Mouse (Mus musculus): Measurements from ENCODE around the gene Cntnap5c. TPM values are rescaled to one million over a fixed set of nuclear protein-coding genes. Genes with fewer than 3 reads are reported as not detected.

Cntnap5c gene
- not detected in 2 replicates for polyA plus RNA-seq (2012; rRNA removed)

- Histone ChIP-seq H3K4me3 (ENCODE audit: extremely low read depth, insufficient read depth, insufficient read length) (no peak within 1 kb of the TSS), H3K27ac (ENCODE audit: insufficient read depth, low read length) (no peak within 1 kb of the TSS), H3K4me1 (ENCODE audit: control insufficient read depth, insufficient read depth, insufficient read length) (no peaks in the 10 kb centered on the region), H3K36me3 (ENCODE audit: control insufficient read depth, insufficient read depth, low read length) (no peaks in the 10 kb centered on the region), H3K27me3 (ENCODE audit: control insufficient read depth, insufficient read depth, low read length) (no peaks in the 10 kb centered on the region)
- WGBS = 24% methylated on average over 26 of the region's 26 CpGs
- TF ChIP-seq CTCF (IDR thresholded peaks at IDR 0.05; ENCODE audit: extremely low read depth, insufficient read depth, insufficient read length, insufficient replicate concordance) (no peak), POLR2A (IDR thresholded peaks at IDR 0.05; ENCODE audit: low read depth, low read length) (no peak)
- no peak for DNase-seq (ENCODE audit: low read depth in 1 of 2, low spot score in 2 of 2)
Observed at GRCm38 (mm10) chr17:57768622-57769610, at the start of gene Cntnap5c. Cntnap5c (plus strand) TSS chr17:57769570.

- 74% methylated on average over 5 of the region's 5 CpGs for WGBS
- H3K27ac ChIP-seq (ENCODE audit: insufficient read depth, low read length) = no peak within 1 kb of the TSS
- no peaks in the 10 kb centered on the region for H3K27me3 ChIP-seq (ENCODE audit: control insufficient read depth, insufficient read depth, low read length)
- H3K4me1 ChIP-seq (ENCODE audit: control insufficient read depth, insufficient read depth, insufficient read length) = no peaks in the 10 kb centered on the region
- no peaks in the 10 kb centered on the region for H3K36me3 ChIP-seq (ENCODE audit: control insufficient read depth, insufficient read depth, low read length)
- TF ChIP-seq POLR2A (IDR thresholded peaks at IDR 0.05; ENCODE audit: low read depth, low read length) (no peak), CTCF (IDR thresholded peaks at IDR 0.05; ENCODE audit: extremely low read depth, insufficient read depth, insufficient read length, insufficient replicate concordance) (no peak)
- no peak for DNase-seq (ENCODE audit: low read depth in 1 of 2, low spot score in 2 of 2)
- no peak within 1 kb of the TSS for H3K4me3 ChIP-seq (ENCODE audit: extremely low read depth, insufficient read depth, insufficient read length)
Observed at GRCm38 (mm10) chr17:57742119-57742518, 27.3 kb upstream of the Cntnap5c start, which contains the start of gene Gm21834. Gm21834 (minus strand) TSS chr17:57742219.

GRCm38 (mm10) chr17:57758033-57758432 lies 11.3 kb upstream of the Cntnap5c start:
- TF ChIP-seq CTCF (IDR thresholded peaks at IDR 0.05; ENCODE audit: extremely low read depth, insufficient read depth, insufficient read length, insufficient replicate concordance) (no peak), POLR2A (IDR thresholded peaks at IDR 0.05; ENCODE audit: low read depth, low read length) (no peak)
- DNase-seq (ENCODE audit: low read depth in 1 of 2, low spot score in 2 of 2) = no peak
- H3K4me3 ChIP-seq (ENCODE audit: extremely low read depth, insufficient read depth, insufficient read length) = no peak overlapping the region
- H3K36me3 ChIP-seq (ENCODE audit: control insufficient read depth, insufficient read depth, low read length) = no peaks in the 10 kb centered on the region
- no peaks in the 10 kb centered on the region for H3K27me3 ChIP-seq (ENCODE audit: control insufficient read depth, insufficient read depth, low read length)
- no peaks in the 10 kb centered on the region for H3K4me1 ChIP-seq (ENCODE audit: control insufficient read depth, insufficient read depth, insufficient read length)
- no peak overlapping the region for H3K27ac ChIP-seq (ENCODE audit: insufficient read depth, low read length)
- 12% methylated on average over 1 of the region's 1 CpGs for WGBS

- Histone ChIP-seq H3K27ac (ENCODE audit: insufficient read depth, low read length) (no peak overlapping the region), H3K4me3 (ENCODE audit: extremely low read depth, insufficient read depth, insufficient read length) (no peak overlapping the region), H3K4me1 (ENCODE audit: control insufficient read depth, insufficient read depth, insufficient read length) (no peaks in the 10 kb centered on the region), H3K27me3 (ENCODE audit: control insufficient read depth, insufficient read depth, low read length) (no peaks in the 10 kb centered on the region), H3K36me3 (ENCODE audit: control insufficient read depth, insufficient read depth, low read length) (no peaks in the 10 kb centered on the region)
- no peak for TF ChIP-seq CTCF (IDR thresholded peaks at IDR 0.05; ENCODE audit: extremely low read depth, insufficient read depth, insufficient read length, insufficient replicate concordance)
- no peak for TF ChIP-seq POLR2A (IDR thresholded peaks at IDR 0.05; ENCODE audit: low read depth, low read length)
- DNase-seq (ENCODE audit: low read depth in 1 of 2, low spot score in 2 of 2) = no peak
Observed at GRCm38 (mm10) chr17:57767306-57767705, 2.1 kb upstream of the Cntnap5c start.

- 13% methylated on average over 4 of the region's 4 CpGs for WGBS
- Histone ChIP-seq H3K27me3 (ENCODE audit: control insufficient read depth, insufficient read depth, low read length) (no peaks in the 10 kb centered on the region), H3K27ac (ENCODE audit: insufficient read depth, low read length) (no peak overlapping the region), H3K4me1 (ENCODE audit: control insufficient read depth, insufficient read depth, insufficient read length) (no peaks in the 10 kb centered on the region), H3K4me3 (ENCODE audit: extremely low read depth, insufficient read depth, insufficient read length) (no peak overlapping the region), H3K36me3 (ENCODE audit: control insufficient read depth, insufficient read depth, low read length) (no peaks in the 10 kb centered on the region)
- no peak for DNase-seq (ENCODE audit: low read depth in 1 of 2, low spot score in 2 of 2)
- no peak for TF ChIP-seq POLR2A (IDR thresholded peaks at IDR 0.05; ENCODE audit: low read depth, low read length)
Observed at GRCm38 (mm10) chr17:57770904-57771303, 1.5 kb downstream of the Cntnap5c start.

GRCm38 (mm10) chr17:57788161-57788799 lies 18.9 kb downstream of the Cntnap5c start:
- WGBS = 86% methylated on average over 1 of the region's 1 CpGs
- no peak overlapping the region for H3K27ac ChIP-seq (ENCODE audit: insufficient read depth, low read length)
- no peaks in the 10 kb centered on the region for H3K4me1 ChIP-seq (ENCODE audit: control insufficient read depth, insufficient read depth, insufficient read length)
- no peaks in the 10 kb centered on the region for H3K27me3 ChIP-seq (ENCODE audit: control insufficient read depth, insufficient read depth, low read length)
- H3K4me3 ChIP-seq (ENCODE audit: extremely low read depth, insufficient read depth, insufficient read length) = no peak overlapping the region
- H3K36me3 ChIP-seq (ENCODE audit: control insufficient read depth, insufficient read depth, low read length) = no peaks in the 10 kb centered on the region
- DNase-seq (ENCODE audit: low read depth in 1 of 2, low spot score in 2 of 2) = no peak
- no peak for TF ChIP-seq CTCF (IDR thresholded peaks at IDR 0.05; ENCODE audit: extremely low read depth, insufficient read depth, insufficient read length, insufficient replicate concordance)
- TF ChIP-seq POLR2A (IDR thresholded peaks at IDR 0.05; ENCODE audit: low read depth, low read length) = no peak

Data from spleen, adult 2 months (tissue).